21 mouse cellular contexts compared by ENCODE assay signal in the genomic region with DNA sequence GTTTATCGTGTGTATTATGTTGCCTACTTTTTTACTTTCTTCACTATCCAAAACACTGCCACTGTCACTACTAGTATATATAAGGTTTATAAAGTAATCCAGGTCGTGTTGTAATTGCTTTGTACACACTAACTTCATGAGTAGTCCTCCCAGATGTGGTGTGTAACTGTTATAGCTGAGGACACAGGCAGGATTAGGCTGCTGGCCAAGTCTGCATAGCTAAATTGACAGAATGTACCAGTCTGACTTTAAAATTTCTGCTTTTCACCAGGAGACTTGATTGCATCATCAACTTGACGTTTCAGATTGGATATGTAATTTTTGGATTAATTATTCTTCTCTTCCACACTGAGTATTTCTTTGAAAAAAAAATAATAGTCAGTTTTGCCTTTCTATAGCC.
"Had no signal": no experiment of that assay in that cellular context is flagged by ENCODE, and none has a peak within 500 bp of the region (broad histone marks: within the 10 kb centered on the region; RNA-seq: fewer than 3 reads in every experiment).

No protein-coding gene starts in this region.

- H3K9ac ChIP-seq: intestine, embryonic 15.5 days; kidney, embryonic 15.5 days; limb, embryonic 12.5 days; limb, embryonic 15.5 days; liver, embryonic 14.5 days; liver, postnatal 0 days; midbrain, embryonic 13.5 days; stomach, embryonic 15.5 days had no signal

- H3K36me3 ChIP-seq: intestine, embryonic 15.5 days; stomach, embryonic 15.5 days had no signal

- H3K9me3 ChIP-seq: intestine, embryonic 15.5 days; kidney, embryonic 15.5 days; limb, embryonic 12.5 days; limb, embryonic 15.5 days; midbrain, embryonic 13.5 days; stomach, embryonic 15.5 days had no signal

- H3K27ac ChIP-seq: intestine, embryonic 15.5 days; kidney, embryonic 15.5 days; limb, embryonic 12.5 days; limb, embryonic 15.5 days; liver, embryonic 14.5 days; macrophage; midbrain, embryonic 13.5 days; stomach, embryonic 15.5 days had no signal

- DNase-seq: kidney, adult 11 months; kidney, adult 8-10 months; kidney, postnatal 10 days; kidney, postnatal 36 days; left cerebral cortex, postnatal 4 days; liver, postnatal 0 days; lung, postnatal 10 days; right cerebral cortex, postnatal 14 days; right cerebral cortex, postnatal 4 days; thymus, adult 18-20 months; thymus, postnatal 36 days had no signal

- H3K4me2 ChIP-seq: intestine, embryonic 15.5 days; kidney, embryonic 15.5 days; limb, embryonic 12.5 days; limb, embryonic 15.5 days; liver, embryonic 11.5 days; midbrain, embryonic 13.5 days; stomach, embryonic 15.5 days had no signal

- H3K4me3 ChIP-seq: intestine, embryonic 15.5 days; kidney, embryonic 15.5 days; limb, embryonic 12.5 days; limb, embryonic 15.5 days; midbrain, embryonic 13.5 days; stomach, embryonic 15.5 days had no signal

- ATAC-seq: intestine, embryonic 15.5 days; midbrain, embryonic 13.5 days; midbrain, embryonic 16.5 days had no signal

- H3K27me3 ChIP-seq: intestine, embryonic 15.5 days; kidney, embryonic 15.5 days; limb, embryonic 12.5 days; limb, embryonic 15.5 days; midbrain, embryonic 13.5 days; stomach, embryonic 15.5 days had no signal

- H3K4me1 ChIP-seq: intestine, embryonic 15.5 days; kidney, embryonic 15.5 days; limb, embryonic 12.5 days; limb, embryonic 15.5 days; midbrain, embryonic 13.5 days; stomach, embryonic 15.5 days had no signal
